Mouse (Mus musculus) cerebellum, adult 9-10 months (tissue): ENCODE results near the gene B130006D01Rik.

ENCODE experiments used
- DNase-seq: peaks from one replicate; pipeline ENCODE4 v3.0.0; 2022

The B130006D01Rik gene

GRCm38 (mm10) chr11:95723287-95723686, at the start of gene B130006D01Rik:
TSS of gene B130006D01Rik (plus strand) at chr11:95723587.
- DNase-seq = no peak

DNA sequence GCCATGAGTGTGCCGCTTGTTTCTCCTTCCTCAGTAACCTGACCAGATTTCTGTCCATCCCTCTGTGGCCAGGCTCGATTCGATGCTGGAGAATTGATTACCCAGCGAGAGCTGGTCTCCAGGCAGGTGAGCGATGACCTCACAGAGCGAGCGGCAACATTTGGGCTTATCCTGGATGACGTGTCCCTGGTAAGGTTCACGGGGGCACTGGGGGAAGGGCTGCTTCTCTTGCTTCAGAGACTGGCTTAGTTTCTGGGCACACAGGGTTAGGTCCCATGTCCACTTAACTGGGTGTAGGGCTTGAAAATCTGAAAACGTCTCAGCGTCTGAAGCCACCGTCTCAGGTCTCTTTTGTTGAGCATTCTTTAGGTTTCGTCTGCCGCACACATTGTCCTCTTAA, 47.9 kb upstream of the B130006D01Rik start:
- no peak for DNase-seq

- no peak for DNase-seq
These were observed 47.1 kb upstream of the B130006D01Rik start for GRCm38 (mm10) chr11:95676307-95676706.

DNA sequence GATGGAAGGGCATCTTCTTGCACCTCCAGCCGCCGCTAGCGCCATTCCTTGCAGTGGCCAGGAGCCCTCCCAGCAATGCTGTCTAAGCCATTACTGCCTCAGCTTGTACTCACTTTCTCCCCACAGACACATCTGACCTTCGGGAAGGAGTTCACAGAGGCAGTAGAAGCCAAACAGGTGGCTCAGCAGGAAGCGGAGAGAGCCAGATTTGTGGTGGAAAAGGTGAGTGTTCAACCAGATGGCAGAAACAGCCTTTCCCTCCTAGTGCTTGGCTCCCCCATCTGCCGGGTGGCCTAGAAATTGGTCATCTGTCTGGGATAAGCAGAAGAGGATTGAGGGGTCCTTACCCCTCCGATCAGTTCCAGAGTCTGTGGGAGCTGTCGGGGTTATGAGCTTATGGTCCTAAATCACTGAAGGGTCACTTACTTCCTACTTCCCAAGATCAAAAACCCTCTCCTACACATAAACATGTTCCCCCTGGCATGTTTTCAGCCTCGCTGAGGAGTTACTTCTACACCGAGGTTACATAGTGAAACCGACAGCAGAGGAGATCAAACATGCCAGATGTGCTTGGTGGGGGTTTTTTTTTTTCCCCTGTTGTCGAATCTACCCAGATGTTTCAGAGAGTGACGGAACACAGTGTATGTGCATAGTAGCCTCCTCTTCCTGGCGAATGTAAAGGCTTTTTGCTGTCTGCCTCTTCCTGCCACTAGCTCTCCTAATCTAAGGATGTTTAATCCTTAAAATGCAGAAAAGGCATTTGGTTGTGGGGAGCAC, 45.3 kb upstream of the B130006D01Rik start:
- no peak for DNase-seq

DNA sequence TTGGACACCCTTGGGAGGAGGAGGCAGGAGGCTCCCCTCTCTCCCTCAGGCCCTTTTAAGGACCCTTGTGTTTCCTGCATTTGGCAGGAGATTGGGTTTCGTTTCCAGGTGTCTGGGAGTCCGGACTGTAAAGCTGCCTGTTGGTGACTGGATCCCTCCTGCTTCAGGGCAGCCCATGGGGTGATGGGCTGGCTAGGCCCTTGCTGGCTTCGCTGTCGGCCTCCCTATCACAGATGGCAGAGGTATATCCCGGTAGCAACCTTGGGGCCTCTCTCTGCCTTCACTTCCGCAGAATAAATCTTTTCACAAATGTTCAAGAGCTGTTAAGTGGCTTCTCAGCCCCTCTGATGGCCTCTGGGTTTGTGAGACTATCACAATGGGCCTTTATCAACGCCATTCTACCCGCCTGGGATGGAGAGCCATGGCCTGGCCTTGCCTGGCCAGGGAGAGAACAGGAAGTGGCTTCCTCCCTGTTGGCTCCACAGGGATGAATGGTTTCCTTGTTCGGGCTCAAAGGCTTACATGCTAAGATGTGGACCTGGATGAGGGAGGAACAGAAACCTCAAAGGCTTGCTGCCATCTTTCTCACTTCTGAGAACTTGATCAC, 41.3 kb upstream of the B130006D01Rik start:
- DNase-seq = no peak

- no peak for DNase-seq
These were observed 40.4 kb upstream of the B130006D01Rik start for GRCm38 (mm10) chr11:95682946-95683345.

- peak; percentile 83 for DNase-seq
These were observed 37.4 kb upstream of the B130006D01Rik start for GRCm38 (mm10) chr11:95686031-95686430.

GRCm38 (mm10) chr11:95687084-95687656, 36.2 kb upstream of the B130006D01Rik start:
- DNase-seq = no peak

GRCm38 (mm10) chr11:95688515-95688914, 34.9 kb upstream of the B130006D01Rik start:
- no peak for DNase-seq

GRCm38 (mm10) chr11:95688981-95689380, 34.4 kb upstream of the B130006D01Rik start:
- no peak for DNase-seq

- DNase-seq = no peak
These were observed 33.8 kb upstream of the B130006D01Rik start for GRCm38 (mm10) chr11:95689544-95689943.

GRCm38 (mm10) chr11:95698541-95698940, 24.8 kb upstream of the B130006D01Rik start:
- DNase-seq = no peak

DNA sequence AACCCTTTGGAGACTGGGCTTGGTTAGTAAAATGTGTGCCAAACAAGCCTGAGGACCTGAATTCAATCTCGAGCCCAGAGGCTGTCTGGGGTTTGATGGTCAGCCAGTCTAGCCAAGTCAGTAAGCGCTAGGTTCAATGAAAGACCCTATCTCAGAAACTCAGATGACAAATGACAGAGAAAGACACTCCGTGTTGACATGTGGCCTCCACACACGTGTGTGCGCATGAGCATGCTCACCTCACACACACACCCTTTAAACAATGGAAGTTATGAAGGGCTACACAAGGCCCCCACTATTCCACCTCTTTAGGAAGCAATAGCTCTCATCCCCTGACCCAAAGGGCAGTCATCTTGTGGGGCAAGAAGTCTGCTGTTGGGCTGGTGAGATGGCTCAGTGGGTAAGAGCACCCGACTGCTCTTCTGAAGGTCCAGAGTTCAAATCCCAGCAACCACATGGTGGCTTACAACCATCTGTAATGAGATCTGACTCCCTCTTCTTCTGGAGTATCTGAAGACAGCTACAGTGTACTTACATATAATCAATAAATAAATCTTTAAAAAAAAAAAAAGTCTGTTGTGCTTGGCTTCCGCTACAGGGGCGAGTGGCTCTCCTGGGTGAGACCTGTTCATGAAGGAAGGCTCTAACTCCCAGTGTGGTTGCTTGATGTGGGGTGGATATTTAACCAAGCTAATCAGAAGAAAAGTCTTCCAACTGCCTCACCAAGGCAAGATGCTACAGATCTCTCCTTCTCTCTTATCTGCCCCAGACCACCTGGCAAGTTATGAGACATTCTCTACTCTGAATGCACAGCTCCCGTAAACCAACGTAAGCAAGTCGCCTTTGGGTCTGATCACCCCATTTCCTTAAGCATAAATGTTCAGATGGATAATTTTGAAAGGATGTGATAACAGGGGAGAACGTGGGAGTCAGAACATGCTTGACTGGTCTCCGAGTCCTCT, 22.3 kb upstream of the B130006D01Rik start:
- DNase-seq = no peak

- DNase-seq = no peak
These were observed 19.1 kb upstream of the B130006D01Rik start for GRCm38 (mm10) chr11:95704032-95704969.

DNA sequence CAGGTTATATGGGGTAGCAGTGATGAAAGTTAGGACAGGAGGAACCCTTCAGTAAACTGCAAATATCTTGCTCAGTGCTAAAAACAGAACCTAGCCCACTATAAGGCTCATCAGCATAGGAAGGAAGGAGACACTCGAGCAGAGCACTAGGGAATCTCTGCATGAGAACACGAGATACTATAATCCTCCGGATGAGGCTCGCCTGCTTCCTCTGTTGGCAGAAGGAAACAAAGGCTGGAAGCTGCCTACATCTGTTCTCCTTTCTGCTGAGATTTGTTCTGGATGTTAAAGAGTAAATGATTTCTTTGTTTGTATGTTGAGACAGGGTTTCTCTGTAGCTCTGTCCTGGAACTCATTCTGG, 18.4 kb upstream of the B130006D01Rik start:
- no peak for DNase-seq

DNA sequence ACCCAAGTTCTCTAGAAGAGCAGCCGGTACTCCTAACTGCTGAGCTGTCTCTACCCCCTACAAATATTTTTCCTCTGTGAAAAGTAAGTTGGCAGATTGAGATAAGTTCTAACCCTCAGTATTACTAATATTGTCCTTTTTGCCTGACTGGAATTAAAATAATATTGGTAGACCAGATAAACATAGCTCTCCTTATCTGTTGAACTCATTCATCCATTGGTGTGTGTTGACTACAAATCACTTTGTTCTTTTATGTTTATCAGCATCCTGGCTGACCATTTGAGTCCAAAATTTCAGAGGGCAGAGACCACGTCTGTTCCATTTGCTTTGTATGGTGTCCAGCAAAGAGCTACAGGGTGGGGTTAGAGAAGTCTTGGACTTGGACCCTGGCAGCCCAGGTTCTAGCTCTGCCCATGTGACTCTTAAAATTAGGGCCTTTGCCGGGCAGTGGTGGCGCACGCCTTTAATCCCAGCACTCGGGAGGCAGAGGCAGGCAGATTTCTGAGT, 13.8 kb upstream of the B130006D01Rik start:
- DNase-seq = no peak

- peak; percentile 32 for DNase-seq
These were observed 12.9 kb upstream of the B130006D01Rik start for GRCm38 (mm10) chr11:95710478-95710877.

DNA sequence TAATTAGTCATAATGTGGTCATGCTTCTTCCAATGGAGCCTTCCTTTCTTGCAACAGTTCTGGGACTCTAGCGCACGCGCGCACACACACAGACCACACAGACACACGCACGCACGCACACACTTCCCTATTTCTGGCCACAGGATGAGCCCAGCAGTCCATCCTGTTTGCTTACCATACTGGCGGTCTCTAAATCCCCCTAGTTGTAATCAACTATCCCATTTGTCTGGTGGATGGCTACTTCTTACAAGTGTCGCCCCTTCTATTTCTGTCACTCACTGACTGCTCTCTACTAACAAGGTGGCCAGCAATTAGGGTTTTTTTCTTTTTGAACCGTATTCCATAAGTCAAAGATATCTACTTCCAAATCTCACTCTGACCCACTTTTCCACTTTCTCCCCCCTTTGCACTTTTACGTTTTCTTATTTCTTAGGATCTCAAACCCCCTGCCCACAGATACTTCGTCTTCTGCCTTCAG, 11.3 kb upstream of the B130006D01Rik start:
- no peak for DNase-seq

GRCm38 (mm10) chr11:95712563-95713224, 10.7 kb upstream of the B130006D01Rik start, which contains the start of gene Zfp652:
TSS of gene Zfp652 (plus strand) at chr11:95712673.
- DNase-seq = peak; percentile 95

GRCm38 (mm10) chr11:95713225-95713810, 10.1 kb upstream of the B130006D01Rik start:
- DNase-seq = no peak
